Mouse (Mus musculus) thymus, postnatal 36 days (tissue): Measurements from ENCODE around the gene Eva1c.

Source experiments
- DNase-seq, 2 experiments: peaks; one replicate each; pipeline ENCODE4 v3.0.0; 2022; ENCODE audit warnings: mixed read lengths in 2 of 2

Gene Eva1c

GRCm38 (mm10) chr16:90827498-90827897 is 979 bp downstream of the Eva1c start:
- DNase-seq = no peak

- no peak for DNase-seq
Measured at GRCm38 (mm10) chr16:90829136-90829535, 2.6 kb downstream of the Eva1c start.

- DNase-seq = peak; percentile 13 to 16
Measured at GRCm38 (mm10) chr16:90829894-90830685, 3.6 kb downstream of the Eva1c start.

- peak; percentile 2 to 8 for DNase-seq
Measured at GRCm38 (mm10) chr16:90830686-90831439, 4.3 kb downstream of the Eva1c start.

- DNase-seq = no peak
Measured at GRCm38 (mm10) chr16:90831676-90832075, 5.2 kb downstream of the Eva1c start.

- DNase-seq = no peak
Measured at GRCm38 (mm10) chr16:90832495-90832894, 6.0 kb downstream of the Eva1c start.

- no peak for DNase-seq
Measured at GRCm38 (mm10) chr16:90833041-90833791, 6.7 kb downstream of the Eva1c start.

GRCm38 (mm10) chr16:90837431-90837830 is 10.9 kb downstream of the Eva1c start:
- no peak for DNase-seq

GRCm38 (mm10) chr16:90842164-90842563 is 15.6 kb downstream of the Eva1c start:
- DNase-seq = no peak

GRCm38 (mm10) chr16:90845038-90845437 is 18.5 kb downstream of the Eva1c start:
- DNase-seq = no peak

GRCm38 (mm10) chr16:90845591-90845990 is 19.1 kb downstream of the Eva1c start:
- no peak for DNase-seq

- DNase-seq = no peak
Measured at GRCm38 (mm10) chr16:90848697-90849096, 22.2 kb downstream of the Eva1c start.

GRCm38 (mm10) chr16:90849262-90849661 is 22.7 kb downstream of the Eva1c start:
- no peak for DNase-seq

GRCm38 (mm10) chr16:90850881-90851280 is 24.4 kb downstream of the Eva1c start:
- DNase-seq = no peak

GRCm38 (mm10) chr16:90851621-90852334 is 25.3 kb downstream of the Eva1c start:
- DNase-seq = no peak

- DNase-seq = no peak
Measured at GRCm38 (mm10) chr16:90856552-90857200, 30.2 kb downstream of the Eva1c start.

GRCm38 (mm10) chr16:90858206-90858605 is 31.7 kb downstream of the Eva1c start:
- no peak for DNase-seq

- no peak for DNase-seq
Measured at GRCm38 (mm10) chr16:90863036-90863435, 36.5 kb downstream of the Eva1c start.

GRCm38 (mm10) chr16:90863468-90864046 is 37.0 kb downstream of the Eva1c start:
- DNase-seq = no peak

GRCm38 (mm10) chr16:90864693-90865092 is 38.2 kb downstream of the Eva1c start:
- no peak for DNase-seq

GRCm38 (mm10) chr16:90865652-90866051 is 39.1 kb downstream of the Eva1c start:
- DNase-seq = no peak

GRCm38 (mm10) chr16:90868129-90868528 is 41.6 kb downstream of the Eva1c start:
- DNase-seq = no peak
